Mouse (Mus musculus) mesoderm, embryonic 11.5 days (tissue): ENCODE measurements around the gene Rgs5.

ENCODE experiments used
- DNase-seq: peaks from one replicate; pipeline ENCODE4 v3.0.0-alpha.2; 2012; ENCODE audit warnings: low read depth, low spot score

Rgs5 gene

GRCm38 (mm10) chr1:169655256-169655655, at the start of gene Rgs5:
Gene Rgs5 (plus strand): TSS chr1:169655501.
- no peak for DNase-seq

DNA sequence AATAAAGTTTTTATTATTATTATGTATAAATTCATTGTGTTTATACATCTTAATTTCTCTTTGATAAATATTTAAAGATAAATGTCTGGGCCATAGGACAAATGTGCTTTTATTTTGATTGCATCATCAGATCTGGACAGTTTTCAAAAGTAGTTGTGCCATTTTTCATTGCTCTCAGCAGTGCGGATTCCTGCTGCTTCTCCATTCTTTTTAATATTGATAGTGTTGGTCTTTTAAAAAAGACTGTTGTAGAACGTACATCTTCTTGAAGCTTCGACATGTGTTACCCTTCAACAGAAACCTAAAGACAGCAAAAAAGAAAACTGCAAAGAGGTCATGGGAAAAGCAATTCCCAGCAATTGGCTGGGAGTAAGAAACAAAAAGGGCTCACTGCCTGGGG, 49.1 kb upstream of the Rgs5 start:
- DNase-seq, result no peak

DNA sequence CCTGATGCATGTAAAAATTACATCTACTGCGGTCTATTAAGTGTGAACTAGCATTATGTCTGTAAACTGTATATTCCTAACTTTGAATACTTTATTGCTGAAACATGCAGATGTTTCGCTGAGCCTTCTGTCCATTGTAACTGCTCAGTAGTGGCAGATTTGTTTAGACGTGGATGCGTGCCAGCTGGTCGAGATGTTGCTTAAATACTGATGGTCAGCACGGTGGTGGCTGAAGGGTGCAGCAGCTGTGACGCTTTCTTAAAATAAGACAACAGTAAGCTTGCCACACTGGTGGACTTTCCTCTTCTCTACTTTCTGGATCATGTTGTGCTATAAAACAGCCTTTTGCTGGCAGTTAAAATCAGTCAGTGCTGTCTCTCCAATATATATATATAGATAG, 25.6 kb upstream of the Rgs5 start:
- DNase-seq, result no peak

DNA sequence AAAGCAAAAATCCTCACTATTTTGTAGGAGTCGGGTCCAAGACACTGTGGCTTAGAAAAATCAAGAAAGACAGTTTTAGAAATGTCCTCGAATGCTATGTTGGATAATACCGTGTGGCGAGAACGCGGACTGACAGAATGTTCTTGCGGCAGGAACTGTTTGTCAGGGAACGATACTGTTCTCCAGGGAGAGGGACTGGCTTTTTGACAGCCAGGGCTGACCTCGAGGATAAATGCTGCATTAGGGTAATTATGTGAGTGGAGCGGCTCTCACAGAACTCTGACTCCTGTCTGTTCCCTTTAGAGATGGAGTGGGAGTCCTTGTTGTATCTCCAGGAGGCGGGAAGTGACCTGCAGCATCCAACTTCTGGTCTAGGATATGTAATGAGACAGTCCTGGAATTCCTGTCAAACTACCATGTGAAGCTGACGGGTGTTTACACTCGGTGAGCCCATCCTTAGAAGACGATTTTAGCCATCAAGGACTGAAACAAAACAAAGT, 18.0 kb upstream of the Rgs5 start:
- no peak for DNase-seq

DNA sequence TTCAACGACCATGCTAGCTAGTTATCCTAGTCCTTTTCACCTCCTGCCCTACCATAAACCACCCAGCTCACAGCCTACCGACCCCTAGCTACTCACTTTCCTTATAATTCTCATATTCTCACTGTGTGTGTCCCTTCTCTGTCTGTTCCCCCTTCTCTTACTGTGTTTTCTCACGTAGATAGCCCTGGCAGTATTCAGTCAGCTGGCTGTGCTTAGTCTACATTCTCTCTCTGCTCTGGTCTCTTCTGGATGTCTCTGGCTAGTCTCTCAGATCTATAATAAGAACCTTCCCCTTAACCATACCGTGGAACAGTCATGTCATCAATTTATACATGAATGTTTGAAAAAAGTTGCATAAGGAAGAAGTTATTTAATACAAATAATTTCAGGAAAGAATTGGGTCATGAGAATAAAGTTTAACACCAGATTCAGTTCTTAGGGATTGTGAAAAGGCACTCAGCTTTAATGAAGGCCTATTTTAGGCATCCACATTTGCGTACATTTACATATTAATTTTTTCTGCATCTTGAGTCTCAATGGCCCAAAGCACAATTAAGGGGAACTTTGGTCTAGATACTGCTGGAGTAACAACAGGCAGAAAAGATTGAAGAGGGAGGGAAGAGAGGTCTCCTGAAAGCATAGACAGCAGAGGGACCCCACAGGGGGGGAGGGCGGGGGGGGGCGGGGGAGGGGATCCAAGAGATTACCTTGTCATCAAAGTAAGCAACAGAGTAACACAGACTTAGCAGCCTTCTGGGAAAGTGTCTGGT, 10.2 kb upstream of the Rgs5 start:
- DNase-seq, result no peak

DNA sequence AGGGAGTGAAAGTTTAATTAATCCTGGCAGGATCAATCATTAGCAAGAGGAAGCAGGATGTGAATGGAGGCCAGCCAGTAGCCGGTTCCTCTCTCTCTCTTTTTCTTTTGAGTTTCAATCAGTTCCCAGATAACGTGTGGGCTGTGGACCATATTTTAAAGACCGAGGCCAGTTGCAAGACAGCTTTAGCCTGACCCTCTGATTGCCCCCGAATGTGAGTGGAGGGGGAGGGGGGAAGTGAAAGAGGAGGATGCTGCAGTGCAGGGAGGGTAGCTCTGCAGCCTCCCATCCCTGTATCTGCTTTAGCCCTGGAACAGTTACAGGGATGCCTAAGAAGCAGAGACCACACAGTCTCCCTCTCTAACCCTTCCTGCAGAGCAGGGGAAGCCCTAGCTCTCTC, 4.2 kb downstream of the Rgs5 start:
- DNase-seq, result no peak

GRCm38 (mm10) chr1:169667328-169667727, 12.0 kb downstream of the Rgs5 start:
- DNase-seq, result no peak

GRCm38 (mm10) chr1:169670705-169671104, 15.4 kb downstream of the Rgs5 start:
- peak; percentile 53 for DNase-seq

GRCm38 (mm10) chr1:169671801-169672200, 16.5 kb downstream of the Rgs5 start:
- DNase-seq, result no peak

GRCm38 (mm10) chr1:169672272-169672671, 17.0 kb downstream of the Rgs5 start:
- no peak for DNase-seq

- no peak for DNase-seq
These were observed 18.8 kb downstream of the Rgs5 start for GRCm38 (mm10) chr1:169674116-169674515.

DNA sequence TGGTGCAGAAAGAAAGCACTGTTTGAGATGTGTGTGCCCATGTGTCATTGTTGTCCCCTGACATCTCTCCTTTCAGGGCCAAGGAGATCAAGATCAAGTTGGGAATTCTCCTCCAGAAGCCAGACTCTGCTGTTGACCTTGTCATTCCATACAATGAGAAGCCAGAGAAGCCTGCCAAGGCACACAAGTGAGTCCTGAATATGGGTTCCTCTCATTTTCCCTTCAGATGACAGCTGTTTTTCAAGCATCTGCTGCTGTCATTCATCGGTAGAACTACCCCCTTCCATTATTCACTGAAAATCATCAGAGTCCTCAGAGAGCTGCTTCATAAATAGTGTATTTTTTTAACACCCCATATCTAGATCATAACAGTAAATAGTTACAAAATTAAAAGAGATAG, 21.4 kb downstream of the Rgs5 start:
- no peak for DNase-seq

GRCm38 (mm10) chr1:169680455-169681208, 25.3 kb downstream of the Rgs5 start:
- DNase-seq, result no peak

- no peak for DNase-seq
These were observed 27.6 kb downstream of the Rgs5 start for GRCm38 (mm10) chr1:169682775-169683497.

DNA sequence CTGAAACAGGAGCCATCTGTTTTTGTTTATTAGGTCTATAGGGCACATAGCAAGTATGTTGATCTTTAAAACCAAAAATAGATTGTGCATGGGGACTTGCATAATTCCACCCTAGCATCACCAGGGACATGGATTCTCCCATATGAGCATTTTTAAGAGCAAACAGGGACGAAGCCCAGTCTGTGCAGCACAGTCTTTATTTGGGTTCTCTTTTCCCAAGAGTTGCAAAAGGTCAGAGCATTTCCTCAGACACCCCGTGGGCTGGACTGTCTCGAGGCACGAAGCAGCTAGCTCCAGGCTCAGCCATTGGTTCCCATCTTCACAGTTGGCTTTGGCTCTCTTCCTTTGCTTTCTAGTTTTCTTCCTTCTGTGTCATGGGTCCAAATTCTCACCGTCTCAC, 30.0 kb downstream of the Rgs5 start:
- no peak for DNase-seq

DNA sequence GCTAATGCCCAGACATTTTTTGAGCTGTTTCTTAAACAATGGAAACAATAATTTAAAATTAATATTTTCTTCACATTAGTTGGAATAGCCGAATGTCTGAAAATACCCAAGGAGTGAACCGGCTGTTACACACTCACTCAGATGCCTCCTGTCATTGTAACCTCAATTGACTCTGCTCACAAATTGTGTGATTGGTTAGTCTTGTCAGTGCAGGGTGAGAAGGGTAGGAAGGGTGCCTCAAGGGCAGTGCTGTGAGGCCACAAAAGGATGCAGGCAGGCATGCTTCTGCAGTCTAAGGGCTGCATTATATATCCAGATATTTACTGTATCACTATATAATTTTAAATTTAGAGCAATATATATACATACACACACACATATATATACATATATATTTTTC, 37.7 kb downstream of the Rgs5 start:
- DNase-seq, result no peak

DNA sequence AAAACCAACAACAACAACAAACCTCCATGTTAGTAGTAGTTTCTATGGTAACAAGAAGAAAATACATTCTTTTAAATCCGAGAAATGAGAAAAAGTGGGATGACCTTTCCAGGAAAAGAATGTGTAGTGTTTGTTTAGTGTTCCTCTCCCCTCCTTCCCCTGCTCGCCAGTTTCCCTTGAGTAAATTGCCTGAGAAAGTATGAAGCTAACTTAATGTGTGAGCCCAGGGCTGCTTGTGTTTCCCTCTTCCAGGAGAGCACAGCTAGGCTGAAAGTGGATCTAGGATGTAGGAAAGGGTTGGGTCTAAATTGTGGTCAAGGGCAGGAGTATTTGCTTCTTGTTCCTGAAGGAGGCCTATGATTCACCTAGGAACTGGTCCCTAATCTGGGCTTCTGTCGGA, 38.2 kb downstream of the Rgs5 start:
- no peak for DNase-seq

DNA sequence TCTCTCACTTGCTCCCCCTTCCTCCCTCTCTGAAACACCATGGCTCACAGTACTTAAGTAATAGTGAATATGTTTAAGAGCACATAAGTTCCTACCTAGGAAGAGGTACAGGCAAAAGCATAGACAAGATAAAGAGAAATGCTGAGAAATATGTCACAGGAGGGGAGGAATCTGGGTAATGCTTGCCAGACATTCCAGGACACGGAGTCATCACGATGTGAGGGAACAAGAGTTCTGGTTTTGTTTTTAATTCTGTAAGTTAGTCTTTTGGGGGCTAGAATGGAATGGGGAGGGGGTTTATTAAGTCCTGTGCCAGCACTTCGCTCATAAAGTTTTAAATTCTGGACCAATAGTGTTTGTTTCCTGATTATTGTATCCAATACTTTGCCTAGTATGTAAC, 40.1 kb downstream of the Rgs5 start:
- no peak for DNase-seq

- no peak for DNase-seq
These were observed 41.9 kb downstream of the Rgs5 start for GRCm38 (mm10) chr1:169697236-169697635.

GRCm38 (mm10) chr1:169699184-169699583, 43.9 kb downstream of the Rgs5 start:
- no peak for DNase-seq

- DNase-seq, result no peak
These were observed 49.2 kb downstream of the Rgs5 start for GRCm38 (mm10) chr1:169704395-169705087.

- DNase-seq, result no peak
These were observed 66.5 kb downstream of the Rgs5 start for GRCm38 (mm10) chr1:169721836-169722235.
